Mouse (Mus musculus): ENCODE data around the gene Kirrel3.

DNA sequence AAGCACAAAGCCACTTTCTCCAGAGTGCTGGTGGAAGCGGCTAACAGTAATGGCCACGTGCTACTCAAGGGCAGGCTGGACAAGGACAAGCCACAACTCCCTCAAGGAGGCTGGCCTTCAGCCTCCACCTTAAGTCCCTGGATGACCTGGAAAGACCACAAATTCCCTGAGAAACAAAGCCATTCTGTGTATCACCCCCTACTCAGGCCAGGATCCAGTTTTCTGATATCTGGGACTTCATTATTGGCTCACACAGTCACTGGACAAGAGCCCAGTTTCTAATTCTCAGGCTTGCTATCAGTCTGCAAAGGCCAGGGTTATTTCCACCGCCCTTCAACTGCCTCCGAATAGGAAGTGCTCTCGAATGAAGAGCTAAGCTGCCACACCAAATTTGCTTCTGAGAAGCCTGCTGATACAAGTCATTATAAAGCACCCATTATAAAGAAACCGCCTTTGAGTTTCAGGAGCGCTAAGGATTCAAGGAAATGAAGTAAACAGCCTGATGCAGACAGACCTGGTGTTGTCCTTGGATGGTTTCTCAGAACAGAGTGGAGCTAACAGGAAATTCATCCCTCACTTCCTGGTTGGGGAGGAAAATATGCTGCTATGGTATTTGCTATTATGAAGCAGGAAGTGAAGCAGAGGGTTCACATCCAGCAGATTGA, 553.4 kb downstream of the Kirrel3 start:
- TF ChIP-seq GATA1 (IDR thresholded peaks at IDR 0.05; ENCODE audit: borderline replicate concordance, low read length) (no peak), FLI1 (IDR thresholded peaks at IDR 0.05; ENCODE audit: low read length) (no peak)

Measured in megakaryocyte, embryonic 14.5 days (primary cell).